Mouse (Mus musculus) lung, postnatal 10 days (tissue): ENCODE measurements at regions not wholly inside any gene's neighbourhood (a gene's known extent, or its start where the extent isn't known, plus 50 kb on each side); places are given as distances from the start of the nearest gene placed in this dataset.

ENCODE experiments used
- DNase-seq: peaks from one replicate; pipeline ENCODE4 v3.0.0; 2021

DNA sequence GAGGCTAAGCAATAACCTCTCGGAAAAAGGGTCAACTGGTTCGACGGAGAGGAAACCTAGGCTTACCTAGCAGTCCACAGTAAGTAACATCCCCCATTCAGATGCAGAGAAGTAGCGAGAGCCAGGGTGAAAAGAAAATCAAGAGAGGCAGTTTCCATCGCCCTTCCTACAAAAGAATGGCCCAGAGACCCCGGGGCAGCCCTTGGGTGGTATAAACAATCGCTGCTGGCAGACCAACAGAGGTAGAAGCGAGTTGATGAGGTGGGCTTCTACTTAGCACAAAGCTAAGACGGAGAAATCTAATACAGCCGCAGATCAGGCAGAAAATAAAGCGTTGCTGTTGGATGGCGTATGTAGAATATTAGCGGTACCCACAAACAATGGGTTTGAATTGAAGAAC lies 57.8 kb upstream of the Arl15 start:
- no peak for DNase-seq

DNA sequence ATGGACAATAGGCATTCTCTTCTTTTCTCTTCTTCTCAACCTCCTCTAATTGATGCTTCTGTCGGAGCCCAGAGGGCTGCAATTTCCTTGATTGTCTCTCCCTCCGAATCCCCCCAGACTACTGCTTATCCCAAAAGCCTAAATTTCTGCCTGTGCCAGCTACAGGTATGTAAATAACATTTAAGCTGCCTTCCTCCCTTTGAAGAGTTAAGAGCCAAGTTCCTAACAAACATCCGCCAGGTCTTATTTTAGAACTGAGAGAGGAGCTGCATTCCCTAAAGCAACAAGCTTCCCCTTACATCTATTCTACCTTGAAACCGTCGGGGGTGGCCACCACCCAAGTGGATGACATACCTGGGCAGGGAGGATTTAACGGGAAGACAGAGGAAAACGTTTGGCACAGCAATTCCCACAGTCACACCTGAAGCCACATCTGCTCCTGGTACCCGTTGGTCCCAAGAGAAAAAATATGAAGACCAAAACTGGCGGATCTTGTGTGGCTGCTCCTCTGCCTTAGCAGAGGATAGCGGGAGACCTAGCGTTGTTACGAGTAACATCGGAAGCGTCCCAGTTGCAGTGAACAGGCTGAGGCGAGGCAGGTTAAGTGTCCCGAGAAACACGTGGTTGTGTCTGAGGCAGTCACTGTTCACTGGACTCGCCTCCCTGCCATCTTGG lies 58.6 kb upstream of the Arl15 start:
- no peak for DNase-seq

DNA sequence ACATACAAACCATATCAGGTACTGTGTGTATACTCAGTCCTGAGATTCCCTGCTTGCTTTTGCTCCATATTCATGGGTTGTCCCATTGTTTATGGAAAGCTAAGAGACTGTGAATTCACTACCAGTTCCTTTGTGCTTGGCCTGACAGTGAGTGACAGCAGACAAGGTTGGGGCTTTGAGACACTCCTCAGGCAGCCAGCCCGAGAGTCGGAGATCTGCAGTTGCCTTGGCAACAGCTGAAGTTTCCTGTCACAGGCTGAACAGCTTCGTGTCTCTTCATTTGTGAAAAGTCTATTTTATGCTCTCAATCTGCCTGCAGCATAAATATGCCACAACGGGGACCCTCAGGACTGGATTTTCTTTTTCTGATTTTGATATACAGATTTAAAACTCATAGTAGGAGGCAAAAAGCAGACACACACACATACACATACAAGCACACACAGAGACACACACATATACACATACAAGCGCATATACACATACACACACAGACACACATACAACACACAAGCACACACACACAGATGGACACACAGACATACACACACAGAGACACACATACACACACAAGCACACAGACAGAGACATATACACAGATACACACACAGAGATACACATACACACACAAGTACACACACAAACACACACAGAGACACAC lies 60.0 kb upstream of the Arl15 start:
- DNase-seq: peak; percentile 10

DNA sequence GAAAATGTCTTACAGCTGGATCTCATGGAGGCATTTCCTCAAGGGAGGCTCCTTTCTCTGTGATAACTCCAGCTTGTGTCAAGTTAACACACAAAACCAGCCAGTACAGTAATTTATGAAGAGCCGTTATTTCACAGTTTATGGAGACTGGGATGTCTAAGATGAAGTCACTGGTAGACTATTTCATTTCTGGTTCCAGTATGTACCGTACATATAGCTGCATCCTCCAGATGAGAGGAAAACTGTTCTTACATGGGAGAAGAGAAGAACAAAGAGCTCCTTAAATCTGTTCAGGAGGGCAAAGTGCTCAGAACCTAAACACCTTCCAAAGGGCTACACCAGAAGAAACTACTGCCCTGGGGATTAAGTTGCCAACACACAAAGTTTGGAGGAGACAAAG lies 60.6 kb upstream of the Arl15 start:
- DNase-seq: no peak

DNA sequence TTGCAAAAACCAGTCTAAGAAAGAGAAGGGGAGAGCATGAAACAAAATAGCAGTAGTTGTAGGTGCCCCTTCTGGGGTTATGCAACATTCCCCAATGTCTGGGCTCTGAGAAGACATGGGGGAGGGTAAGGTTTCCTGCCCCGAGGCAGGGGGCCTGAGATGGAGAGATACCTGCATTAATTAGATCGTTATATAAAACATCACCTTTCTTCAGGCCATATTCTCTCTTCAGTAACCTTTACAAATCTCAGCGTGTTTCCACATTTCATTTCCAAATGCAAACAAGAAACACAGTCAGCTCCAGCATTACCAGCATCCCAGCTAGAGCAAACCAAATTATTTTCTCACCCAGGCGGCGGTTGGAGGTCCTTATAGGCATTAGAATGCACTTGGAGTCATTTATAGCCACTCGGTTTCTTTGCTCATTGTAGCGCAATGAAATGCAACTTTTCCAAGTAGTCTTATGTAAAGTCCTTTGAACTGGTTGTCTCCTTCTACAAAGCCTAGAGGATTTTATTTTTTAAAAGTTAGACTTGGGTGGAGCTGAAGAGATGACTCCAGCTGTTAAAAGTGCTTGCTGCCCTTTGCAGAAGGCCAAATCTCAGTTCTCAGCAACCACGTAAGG lies 63.4 kb upstream of the Arl15 start:
- no peak for DNase-seq

DNA sequence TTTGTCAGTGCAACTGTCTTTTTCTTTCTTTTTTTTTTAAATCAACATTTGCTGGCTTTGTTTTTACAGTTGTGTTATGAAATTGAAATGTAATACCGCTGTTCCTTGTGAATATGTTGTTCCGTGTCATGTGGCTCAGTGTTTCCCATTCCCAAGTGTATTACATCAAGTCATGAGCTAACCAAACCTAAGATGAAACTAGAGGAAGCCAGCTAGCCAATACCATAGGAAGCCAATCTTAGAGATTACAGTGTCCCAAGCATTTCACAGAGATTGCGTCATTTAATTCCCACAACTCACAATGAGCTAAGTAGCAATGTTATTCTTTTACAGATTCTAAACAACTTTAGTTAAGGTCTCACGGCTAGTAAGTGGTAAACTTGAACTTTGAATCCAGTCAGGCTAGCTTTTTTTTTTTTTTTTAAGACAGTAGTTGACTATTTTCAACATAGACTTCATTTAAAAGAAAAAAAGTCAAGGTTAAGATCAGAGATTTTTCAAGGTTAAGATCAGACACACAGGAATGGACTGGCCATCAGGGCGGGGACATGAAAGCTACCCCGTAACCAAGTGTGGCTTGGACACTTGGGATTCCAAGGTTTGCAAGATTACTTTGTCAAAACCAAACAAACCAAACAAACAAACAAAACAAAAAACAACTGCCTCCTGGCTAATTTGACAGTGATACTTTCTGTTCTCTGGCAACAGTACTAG lies 64.1 kb upstream of the Arl15 start:
- no peak for DNase-seq

DNA sequence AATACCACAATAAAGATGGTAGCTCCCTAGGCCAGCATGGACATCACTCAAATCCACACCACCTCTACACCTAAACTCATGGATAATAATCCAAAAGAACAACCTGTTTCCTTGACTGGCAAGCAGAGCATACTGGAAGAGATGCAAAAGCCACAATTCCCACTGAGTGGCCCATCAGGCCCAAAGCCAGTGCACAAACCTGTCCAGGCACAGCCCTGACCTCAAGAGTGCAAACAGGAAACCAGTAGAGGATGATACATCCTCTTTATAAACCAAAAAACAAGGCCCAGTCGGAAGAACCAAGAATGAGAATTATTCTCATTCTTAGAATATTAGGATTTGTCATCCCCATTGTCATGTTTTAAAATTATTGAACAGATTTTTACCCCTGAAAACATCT lies 64.7 kb upstream of the Arl15 start:
- DNase-seq: no peak

DNA sequence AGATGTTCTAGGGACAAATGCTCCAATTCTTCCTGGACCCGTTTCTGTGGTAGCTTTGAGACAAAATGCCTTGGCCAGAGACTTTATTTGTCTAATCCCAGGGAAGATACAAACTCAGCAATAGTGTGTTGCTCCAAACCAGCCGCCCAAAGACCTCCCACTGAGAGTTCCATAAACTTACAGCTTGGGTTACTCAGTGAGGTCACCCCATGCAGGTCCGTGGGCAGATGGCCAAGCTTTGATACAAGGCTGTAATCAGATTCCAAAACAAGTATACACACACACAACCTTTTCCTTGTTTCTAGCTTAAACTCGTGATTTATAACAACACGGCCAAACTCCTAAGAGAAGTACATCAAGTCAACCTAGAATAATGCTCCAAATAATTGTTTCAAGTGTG lies 64.6 kb upstream of the Hspb3 start:
- DNase-seq: peak; percentile 41

DNA sequence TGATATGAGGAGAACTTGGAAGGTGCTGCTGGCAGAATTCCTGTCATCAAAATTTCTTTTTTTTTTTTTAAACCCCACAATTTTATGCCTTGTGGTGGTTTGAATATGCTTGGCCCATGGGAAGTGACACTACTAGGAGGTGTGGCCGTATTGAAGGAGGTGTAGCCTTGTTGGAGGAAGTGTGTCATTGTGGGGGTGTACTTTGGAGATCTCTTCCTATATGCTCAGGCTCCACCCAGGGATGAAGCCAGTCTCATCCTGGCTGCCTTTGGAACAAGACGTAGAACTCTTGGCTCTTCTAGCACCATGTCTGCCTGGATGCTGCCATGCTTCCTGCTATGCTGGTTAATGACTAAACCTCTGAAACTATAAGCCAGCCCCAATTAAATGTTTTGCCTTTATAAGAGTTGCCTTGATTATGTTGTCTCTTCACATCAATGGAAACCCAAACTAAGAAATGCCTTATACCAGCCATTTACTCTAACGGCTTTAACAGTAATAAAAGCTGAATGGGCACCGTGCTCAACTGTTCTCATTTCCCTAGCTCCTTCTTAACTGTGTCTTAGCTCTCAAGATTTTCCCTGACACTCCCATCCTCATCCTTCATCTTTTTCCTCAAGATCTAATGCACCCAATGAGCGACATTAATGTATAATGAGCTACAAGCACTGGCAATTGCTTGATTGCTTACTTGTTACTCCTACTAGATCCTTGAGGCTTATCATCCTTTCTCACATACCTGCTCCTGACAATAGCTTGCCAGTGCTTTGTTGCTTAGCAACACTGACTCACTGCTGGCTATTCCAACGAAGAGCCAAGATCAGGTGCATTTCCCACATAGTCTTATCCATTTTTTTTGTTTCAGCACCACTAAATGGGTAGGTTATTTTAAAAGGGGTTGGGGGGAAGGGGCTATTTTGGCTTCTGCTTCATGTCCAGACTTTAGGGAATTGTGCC lies 61.7 kb upstream of the Hspb3 start:
- DNase-seq: no peak

DNA sequence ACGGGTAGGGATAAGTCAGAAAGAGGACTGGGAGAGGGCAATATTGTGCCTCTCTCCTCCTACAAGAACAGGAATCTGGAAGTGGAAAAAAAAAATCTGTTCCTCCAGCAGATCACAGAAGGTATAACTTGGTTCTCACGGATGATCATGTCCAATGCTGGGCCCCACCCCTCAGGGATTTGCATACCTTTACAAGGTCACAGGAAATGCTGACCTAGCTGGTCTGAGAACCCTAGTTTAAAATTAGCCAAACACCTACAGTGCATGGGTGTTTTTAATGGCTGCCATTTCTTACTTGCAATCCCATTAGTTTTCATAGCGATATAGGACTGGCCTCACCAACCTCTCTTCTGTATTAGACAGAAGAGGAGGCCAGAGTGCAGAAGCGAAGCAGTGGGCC lies 51.8 kb upstream of the Hspb3 start:
- DNase-seq: no peak

DNA sequence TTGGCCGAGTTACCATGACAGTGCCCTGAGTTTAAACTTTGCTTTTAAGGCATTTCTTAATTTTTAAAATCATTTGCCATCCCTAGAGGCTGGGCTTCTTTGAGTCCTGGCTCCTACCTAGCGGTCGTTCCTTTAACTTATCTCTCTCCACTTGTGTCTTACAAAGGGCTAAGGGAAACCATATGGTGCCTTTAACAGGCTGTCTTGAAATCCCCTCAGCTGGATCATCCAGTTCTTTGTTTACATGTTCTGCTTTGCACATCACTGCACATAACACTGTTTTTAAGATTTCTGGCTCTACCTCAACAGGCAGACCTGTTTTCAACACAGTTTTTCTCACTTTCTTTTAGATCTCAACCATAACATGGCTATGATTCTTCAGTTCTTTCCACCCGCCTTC lies 50.4 kb upstream of the Hspb3 start:
- no peak for DNase-seq
